7 mouse cellular contexts compared by ENCODE assay signal in genomic region chr9:99163420-99164147, GRCm38 (mm10). TPM values are rescaled to one million over a fixed set of nuclear protein-coding genes. Genes with fewer than 3 reads are reported as not detected.
DNase-seq lines count a peak whose midpoint lies in the region; ATAC-seq and TF ChIP-seq lines count a peak whose summit lies in the region.

No protein-coding gene starts in this region.

- DNase-seq in ES-CJ7 (ENCODE audit: low read depth, low spot score), result peak; percentile 71
- peak; percentile 94 for DNase-seq in R1 (ENCODE audit: low read depth, low spot score)
- peak; percentile 67 for DNase-seq in forebrain, postnatal 0 days
- DNase-seq in mesoderm, embryonic 11.5 days (ENCODE audit: low read depth, low spot score), result peak; percentile 68
- DNase-seq in MN1 (ENCODE audit: low spot score), result no peak
- no peak for DNase-seq in lung, postnatal 36 days
- no peak for DNase-seq in T-cell, adult 2 months (ENCODE audit: low spot score)

- no peak overlapping the region for H3K4me3 ChIP-seq in forebrain, postnatal 0 days (ENCODE audit: low read depth, low read length)

- no peaks in the 10 kb centered on the region for H3K36me3 ChIP-seq in forebrain, postnatal 0 days (ENCODE audit: insufficient read depth)

- H3K4me1 ChIP-seq in forebrain, postnatal 0 days (ENCODE audit: insufficient read depth), result no peaks in the 10 kb centered on the region

- peak; percentile 77 for ATAC-seq in forebrain, postnatal 0 days

- no peak for TF ChIP-seq CTCF in forebrain, postnatal 0 days (IDR thresholded peaks at IDR 0.05; ENCODE audit: low read depth)

- WGBS in forebrain, postnatal 0 days, result 8% methylated on average over 15 of the region's 15 CpGs

- H3K9me3 ChIP-seq in forebrain, postnatal 0 days (ENCODE audit: low read length), result no peaks in the 10 kb centered on the region

- no peaks in the 10 kb centered on the region for H3K27me3 ChIP-seq in forebrain, postnatal 0 days (ENCODE audit: insufficient read depth, low read length)

- H3K9ac ChIP-seq in forebrain, postnatal 0 days, result no peak overlapping the region

- H3K4me2 ChIP-seq in forebrain, postnatal 0 days (ENCODE audit: low read depth), result peak overlapping the region; percentile 30

- 0 out of 2 replicates have a peak overlapping the region, but pooled peaks have one; percentile 45 for H3K27ac ChIP-seq in forebrain, postnatal 0 days (ENCODE audit: low read depth, low read length)

RNA-seq across cellular contexts. Expression of gene Pik3cb, which starts 23.2 kb away (rescaled TPM):
- 5.4 and 5.7 TPM in 2 replicates for total RNA-seq in forebrain, postnatal 0 days (2014; rRNA removed)
- polyA plus RNA-seq in forebrain, postnatal 0 days (2015; fragmentation: Nextera tagmentation; extraction: Ambion mirVana), result 2.1 and 2.2 TPM in 2 replicates

Comparison
In these comparisons a context has a peak if more than half of its experiments do, and no peak if none do; other contexts are left out.
1. DNase-seq: peak in ES-CJ7 (single experiment), R1 (single experiment), forebrain, postnatal 0 days (single experiment) and mesoderm, embryonic 11.5 days (single experiment); none in MN1 (single experiment), lung, postnatal 36 days (single experiment) and T-cell, adult 2 months (single experiment).